Mouse (Mus musculus): ENCODE results near the gene Pfdn4. TPM values are rescaled to one million over a fixed set of nuclear protein-coding genes. Genes with fewer than 3 reads are reported as not detected.

The Pfdn4 gene
- total and polyA plus RNA-seq, 3 experiments: 60.5 to 70.9 TPM; not detected in 1

- TF ChIP-seq SMC3 (IDR thresholded peaks at IDR 0.05; ENCODE audit: low read depth, low read length) (no peak), GATA1 (IDR thresholded peaks at IDR 0.05; ENCODE audit: low read depth, low read length) (no peak), MAFK (IDR thresholded peaks at IDR 0.05; ENCODE audit: borderline replicate concordance, low read depth, low read length) (no peak), JUND (IDR thresholded peaks at IDR 0.05; ENCODE audit: low read depth, low read length) (no peak), MAX (IDR thresholded peaks at IDR 0.05; ENCODE audit: low read length) (no peak), ZMIZ1 (IDR thresholded peaks at IDR 0.05; ENCODE audit: low read depth, low read length) (no peak)
- H3K27ac ChIP-seq (ENCODE audit: control insufficient read depth, low read depth, low read length): no peak overlapping the region
- DNase-seq (ENCODE audit: low read depth, low spot score): no peak
- H3K9me3 ChIP-seq (replicated peaks; ENCODE audit: insufficient read depth, low read length): no peaks in the 10 kb centered on the region
- no peaks in the 10 kb centered on the region for H3K27me3 ChIP-seq (ENCODE audit: control insufficient read depth in 1 of 2, insufficient read depth in 2 of 2, low read length in 2 of 2)
- no peak overlapping the region for H3K9ac ChIP-seq (ENCODE audit: control insufficient read depth, low read depth, low read length, poor library complexity, severe bottlenecking)
- no peak overlapping the region for H3K4me3 ChIP-seq (ENCODE audit: control insufficient read depth in 1 of 2, insufficient read depth in 1 of 2, low read depth in 2 of 2, low read length in 2 of 2)
- H3K36me3 ChIP-seq (ENCODE audit: control insufficient read depth in 1 of 2, insufficient read depth in 2 of 2, low read length in 2 of 2): peaks cover 0 to 1% of the 10 kb centered on the region in 2 experiments; a peak in 1 of 4 replicates
- peaks cover under 1 to 3% of the 10 kb centered on the region in 2 experiments for H3K4me1 ChIP-seq (ENCODE audit: control insufficient read depth in 1 of 2, insufficient read depth in 2 of 2, low read length in 2 of 2)
- no peaks in the 10 kb centered on the region for H3K79me2 ChIP-seq (ENCODE audit: control insufficient read depth, insufficient read depth, low read length, poor library complexity)
Observed at GRCm38 (mm10) chr2:170498011-170498410, 1.8 kb downstream of the Pfdn4 start.

- no peaks in the 10 kb centered on the region for H3K9me3 ChIP-seq (replicated peaks; ENCODE audit: insufficient read depth, low read length)
- peak overlapping the region; percentile 49 to 51 for H3K4me3 ChIP-seq (ENCODE audit: control insufficient read depth in 1 of 2, insufficient read depth in 1 of 2, low read depth in 2 of 2, low read length in 2 of 2)
- no peaks in the 10 kb centered on the region for H3K27me3 ChIP-seq (ENCODE audit: control insufficient read depth in 1 of 2, insufficient read depth in 2 of 2, low read length in 2 of 2)
- H3K4me1 ChIP-seq (ENCODE audit: control insufficient read depth in 1 of 2, insufficient read depth in 2 of 2, low read length in 2 of 2): peaks cover 3 to 12% of the 10 kb centered on the region in 2 experiments
- TF ChIP-seq GATA1 (IDR thresholded peaks at IDR 0.05; ENCODE audit: low read depth, low read length) (peak; percentile 69), HCFC1 (IDR thresholded peaks at IDR 0.05; ENCODE audit: low read depth, low read length) (0 out of 2 replicates have a peak, but pooled peaks have one; percentile 9), ELF1 (IDR thresholded peaks at IDR 0.05; ENCODE audit: low read depth, low read length) (no peak), NRF1 (IDR thresholded peaks at IDR 0.05; ENCODE audit: insufficient read depth, low read depth, low read length, poor library complexity, severe bottlenecking) (no peak), RCOR1 (IDR thresholded peaks at IDR 0.05; ENCODE audit: low read depth, low read length) (0 out of 2 replicates have a peak, but pooled peaks have one; percentile 12), EP300 (IDR thresholded peaks at IDR 0.05; ENCODE audit: low read depth in 1 of 2, low read length in 2 of 2) (peak; percentile 55 to 57; a peak in 2 of 4 replicates), NELFE (IDR thresholded peaks at IDR 0.05; ENCODE audit: low read depth, low read length) (peak; percentile 45; the same call in 1 of the 2 replicates), RAD21 (IDR thresholded peaks at IDR 0.05; ENCODE audit: low read depth, low read length) (no peak), MAX (IDR thresholded peaks at IDR 0.05; ENCODE audit: low read length) (peak; percentile 42; the same call in 1 of the 2 replicates), MYC (IDR thresholded peaks at IDR 0.05; ENCODE audit: low read depth, low read length) (0 out of 2 replicates have a peak, but pooled peaks have one; percentile 17), MAFK (IDR thresholded peaks at IDR 0.05; ENCODE audit: borderline replicate concordance, low read depth, low read length) (no peak), SIN3A (IDR thresholded peaks at IDR 0.05; ENCODE audit: low read length) (peak; percentile 40; the same call in 1 of the 2 replicates), E2F4 (IDR thresholded peaks at IDR 0.05; ENCODE audit: borderline replicate concordance, low read depth, low read length) (no peak), ETS1 (IDR thresholded peaks at IDR 0.05; ENCODE audit: low read depth, low read length) (peak; percentile 77), MXI1 (IDR thresholded peaks at IDR 0.05; ENCODE audit: low read depth, low read length) (peak; percentile 39; the same call in 1 of the 2 replicates)
- peaks cover 0 to 5% of the 10 kb centered on the region in 2 experiments; a peak in 2 of 4 replicates for H3K36me3 ChIP-seq (ENCODE audit: control insufficient read depth in 1 of 2, insufficient read depth in 2 of 2, low read length in 2 of 2)
- no peaks in the 10 kb centered on the region for H3K79me2 ChIP-seq (ENCODE audit: control insufficient read depth, insufficient read depth, low read length, poor library complexity)
- DNase-seq (ENCODE audit: low read depth, low spot score): peak; percentile 80
- peak overlapping the region; percentile 65 for H3K9ac ChIP-seq (ENCODE audit: control insufficient read depth, low read depth, low read length, poor library complexity, severe bottlenecking)
- peak overlapping the region; percentile 54 for H3K27ac ChIP-seq (ENCODE audit: control insufficient read depth, low read depth, low read length)
Observed at GRCm38 (mm10) chr2:170503343-170503742, 7.1 kb downstream of the Pfdn4 start.

All from MEL (cell line).